In the genomic region with DNA sequence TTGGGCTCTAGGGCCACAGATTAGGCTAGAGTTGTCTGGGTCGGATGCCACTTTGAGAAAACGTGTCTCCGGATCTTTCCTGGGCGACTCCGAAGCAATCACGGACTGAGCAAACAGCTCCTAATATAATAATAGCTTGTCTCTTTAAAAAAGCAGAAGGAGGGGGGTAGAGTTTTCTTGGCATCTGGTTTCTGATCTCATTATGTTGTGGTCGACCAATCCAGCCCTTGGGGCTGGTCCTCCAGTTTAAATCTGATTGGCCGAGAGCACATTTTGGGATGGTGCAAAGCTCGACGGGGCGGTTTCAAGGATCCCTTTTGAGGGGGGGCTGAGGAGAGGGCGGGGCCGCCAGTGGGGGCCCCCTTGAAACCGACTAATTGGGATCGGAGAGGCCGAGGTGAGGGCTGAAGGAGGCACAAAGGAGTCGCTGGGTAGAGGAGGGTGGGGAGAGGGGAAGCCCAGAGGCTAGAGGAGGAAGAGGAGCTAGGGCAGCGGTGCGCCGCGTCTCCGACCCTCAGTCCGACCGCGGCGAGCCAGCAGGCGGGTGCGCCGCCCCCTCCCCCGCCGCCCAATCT, we compare ENCODE assay signal across 8 mouse cellular contexts. TPM values are rescaled to one million over a fixed set of nuclear protein-coding genes. Genes with fewer than 3 reads are reported as not detected.
A peak's percentile ranks its signal among the peaks of the same experiment; 100 is the strongest.
DNase-seq lines count a peak whose midpoint lies in the region; ATAC-seq and TF ChIP-seq lines count a peak whose summit lies in the region.

TSS of gene Fzd2 (plus strand) at position 387 of the 575 bp plus-strand sequence.

- H3K4me2 ChIP-seq in forebrain, embryonic 13.5 days, result peak within 1 kb of the TSS; percentile 84
- peak within 1 kb of the TSS; percentile 68 for H3K4me2 ChIP-seq in heart, postnatal 0 days (ENCODE audit: low read depth, low read length)
- peak within 1 kb of the TSS; percentile 44 for H3K4me2 ChIP-seq in liver, embryonic 14.5 days (ENCODE audit: low read depth)
- H3K4me2 ChIP-seq in neural tube, embryonic 13.5 days, result peak within 1 kb of the TSS; percentile 82

- peaks cover 18% of the 10 kb centered on the region for H3K36me3 ChIP-seq in C2C12 (ENCODE audit: control insufficient read depth, insufficient read depth)
- H3K36me3 ChIP-seq in forebrain, embryonic 13.5 days (ENCODE audit: poor library complexity, severe bottlenecking), result no peaks in the 10 kb centered on the region
- no peaks in the 10 kb centered on the region for H3K36me3 ChIP-seq in heart, postnatal 0 days (replicated peaks; ENCODE audit: control insufficient read depth, insufficient read depth, low read length)
- H3K36me3 ChIP-seq in liver, embryonic 14.5 days (replicated peaks; ENCODE audit: control insufficient read depth, insufficient read depth, low read depth), result no peaks in the 10 kb centered on the region
- H3K36me3 ChIP-seq in neural tube, embryonic 13.5 days, result no peaks in the 10 kb centered on the region

- peak within 1 kb of the TSS; percentile 99 for H3K9ac ChIP-seq in forebrain, embryonic 13.5 days
- peak within 1 kb of the TSS; percentile 80 for H3K9ac ChIP-seq in heart, postnatal 0 days (replicated peaks; ENCODE audit: low read depth, low read length)
- H3K9ac ChIP-seq in liver, embryonic 14.5 days (replicated peaks), result no peak within 1 kb of the TSS
- peak within 1 kb of the TSS; percentile 87 for H3K9ac ChIP-seq in neural tube, embryonic 13.5 days

- H3K4me3 ChIP-seq in C2C12 (ENCODE audit: insufficient read depth, poor library complexity, severe bottlenecking), result peak within 1 kb of the TSS; percentile 57
- H3K4me3 ChIP-seq in forebrain, embryonic 13.5 days, result peak within 1 kb of the TSS; percentile 90
- H3K4me3 ChIP-seq in heart, postnatal 0 days (ENCODE audit: low read depth, low read length), result peak within 1 kb of the TSS; percentile 78
- peak within 1 kb of the TSS; percentile 37 to 45 for H3K4me3 ChIP-seq in liver, embryonic 14.5 days (ENCODE audit: insufficient read depth in 1 of 2, low read depth in 2 of 2, low read length in 2 of 2)
- H3K4me3 ChIP-seq in neural tube, embryonic 13.5 days, result peak within 1 kb of the TSS; percentile 81

- DNase-seq in brain, adult 2 months (ENCODE audit: low read depth, low spot score), result peak; percentile 88
- peak; percentile 100 for DNase-seq in heart, postnatal 0 days (ENCODE audit: low spot score)
- DNase-seq in kidney, postnatal 36 days, result peak; percentile 75 to 92
- DNase-seq in liver, embryonic 14.5 days (ENCODE audit: low read depth in 3 of 3, low spot score in 3 of 3), result peak in 2 of 3 experiments; percentile 11 to 26
- DNase-seq in urinary bladder, postnatal 14 days (ENCODE audit: low spot score), result peak; percentile 91

- H3K27me3 ChIP-seq in C2C12 (ENCODE audit: control insufficient read depth, insufficient read depth, insufficient read length), result no peaks in the 10 kb centered on the region
- H3K27me3 ChIP-seq in forebrain, embryonic 13.5 days, result no peaks in the 10 kb centered on the region
- peaks cover 7% of the 10 kb centered on the region; the same call in 1 of the 2 replicates for H3K27me3 ChIP-seq in heart, postnatal 0 days (ENCODE audit: control insufficient read depth, insufficient read depth, low read length)
- peaks cover 72% of the 10 kb centered on the region for H3K27me3 ChIP-seq in liver, embryonic 14.5 days (ENCODE audit: control insufficient read depth, insufficient read depth, low read length)
- H3K27me3 ChIP-seq in neural tube, embryonic 13.5 days, result no peaks in the 10 kb centered on the region

- TF ChIP-seq CTCF in C2C12 (IDR thresholded peaks at IDR 0.05; ENCODE audit: control insufficient read depth, insufficient read depth, insufficient read length), result no peak
- TF ChIP-seq CTCF in heart, postnatal 0 days (IDR thresholded peaks at IDR 0.05; ENCODE audit: low read depth), result no peak
- no peak for TF ChIP-seq CTCF in liver, embryonic 14.5 days (IDR thresholded peaks at IDR 0.05; ENCODE audit: low read depth)

- peak within 1 kb of the TSS; percentile 78 for H3ac ChIP-seq in C2C12 (ENCODE audit: control insufficient read depth, insufficient read length, low read depth)

- peaks cover 30% of the 10 kb centered on the region for H3K79me2 ChIP-seq in C2C12 (ENCODE audit: control insufficient read depth, insufficient read depth)

- peak; percentile 94 for ATAC-seq in forebrain, embryonic 13.5 days
- ATAC-seq in heart, postnatal 0 days (ENCODE audit: insufficient read depth, low read depth), result peak; percentile 93
- ATAC-seq in liver, embryonic 14.5 days (ENCODE audit: insufficient read depth), result peak; percentile 45; the same call in 1 of the 2 replicates
- ATAC-seq in neural tube, embryonic 13.5 days (ENCODE audit: low read depth), result peak; percentile 94

- under 1% methylated on average over 21 of the region's 31 CpGs for WGBS in forebrain, embryonic 13.5 days
- WGBS in heart, postnatal 0 days, result under 1% methylated on average over 31 of the region's 31 CpGs
- under 1% methylated on average over 31 of the region's 31 CpGs for WGBS in liver, embryonic 14.5 days (ENCODE audit: insufficient replicate concordance)
- WGBS in neural tube, embryonic 13.5 days, result under 1% methylated on average over 29 of the region's 31 CpGs

- H3K9me3 ChIP-seq in forebrain, embryonic 13.5 days (replicated peaks), result no peaks in the 10 kb centered on the region
- no peaks in the 10 kb centered on the region for H3K9me3 ChIP-seq in heart, postnatal 0 days (replicated peaks; ENCODE audit: control insufficient read depth, low read length)
- no peaks in the 10 kb centered on the region for H3K9me3 ChIP-seq in liver, embryonic 14.5 days (ENCODE audit: control insufficient read depth, low read length)
- no peaks in the 10 kb centered on the region for H3K9me3 ChIP-seq in neural tube, embryonic 13.5 days

- H3K27ac ChIP-seq in forebrain, embryonic 13.5 days, result peak within 1 kb of the TSS; percentile 99
- peak within 1 kb of the TSS; percentile 93 for H3K27ac ChIP-seq in heart, postnatal 0 days (ENCODE audit: low read depth)
- no peak within 1 kb of the TSS for H3K27ac ChIP-seq in liver, embryonic 14.5 days
- H3K27ac ChIP-seq in neural tube, embryonic 13.5 days (replicated peaks), result peak within 1 kb of the TSS; percentile 96

- peaks cover 43% of the 10 kb centered on the region for H3K4me1 ChIP-seq in forebrain, embryonic 13.5 days
- H3K4me1 ChIP-seq in heart, postnatal 0 days (ENCODE audit: control insufficient read depth, insufficient read depth), result peaks cover 7% of the 10 kb centered on the region; the same call in 1 of the 2 replicates
- no peaks in the 10 kb centered on the region for H3K4me1 ChIP-seq in liver, embryonic 14.5 days (replicated peaks; ENCODE audit: control insufficient read depth in 2 of 2, insufficient read depth in 2 of 2, low read length in 1 of 2)
- peaks cover 50% of the 10 kb centered on the region for H3K4me1 ChIP-seq in neural tube, embryonic 13.5 days (replicated peaks)

- H3K79me3 ChIP-seq in C2C12 (ENCODE audit: low read depth), result peaks cover 17% of the 10 kb centered on the region

- no peak for TF ChIP-seq EP300 in heart, postnatal 0 days (IDR thresholded peaks at IDR 0.05; ENCODE audit: low read depth)
- TF ChIP-seq EP300 in liver, embryonic 14.5 days (IDR thresholded peaks at IDR 0.05; ENCODE audit: low read depth), result no peak

TF ChIP-seq in C2C12, 6 proteins besides CTCF, POLR2A, EP300 and RAD21:
- no peak for TF ChIP-seq MAX (IDR thresholded peaks at IDR 0.05)
- TF ChIP-seq FOSL1 (IDR thresholded peaks at IDR 0.05; ENCODE audit: insufficient read depth, low read length, poor library complexity, severe bottlenecking), result no peak
- TF ChIP-seq MYOG (IDR thresholded peaks at IDR 0.05; ENCODE audit: control insufficient read depth, extremely low read depth, insufficient read length), result no peak
- TF ChIP-seq CEBPB (IDR thresholded peaks at IDR 0.05; ENCODE audit: low read depth), result no peak
- no peak for TF ChIP-seq USF1 (IDR thresholded peaks at IDR 0.05; ENCODE audit: low read depth)
- TF ChIP-seq MYOD1 (IDR thresholded peaks at IDR 0.05; ENCODE audit: control insufficient read depth, insufficient read length, low read depth), result no peak

RNA-seq across cellular contexts. Expression of gene Fzd2, which starts in this region (rescaled TPM):
- polyA plus RNA-seq in C2C12 (2012; fragmentation: generic; extraction: Trizol), result 42.1 TPM
- 22.0 and 24.4 TPM in 2 replicates for polyA plus RNA-seq in forebrain, embryonic 13.5 days (2015; fragmentation: Nextera tagmentation; extraction: Ambion mirVana)
- 38.1 and 47.1 TPM in 2 replicates for total RNA-seq in heart, postnatal 0 days (2014; rRNA removed; ENCODE audit: low replicate concordance)
- polyA plus RNA-seq in heart, postnatal 0 days (2015; fragmentation: Nextera tagmentation; extraction: Ambion mirVana), result 6.5 and 7.0 TPM in 2 replicates
- 0.91 and 1.1 TPM in 2 replicates for polyA plus RNA-seq in liver, embryonic 14.5 days (2012; rRNA removed)
- 0.28 and 0.47 TPM in 2 replicates for polyA plus RNA-seq in liver, embryonic 14.5 days (2014; fragmentation: Nextera tagmentation; extraction: Ambion mirVana)
- polyA plus RNA-seq in neural tube, embryonic 13.5 days (2015; fragmentation: Nextera tagmentation; extraction: Ambion mirVana), result 14.8 and 21.1 TPM in 2 replicates

Comparison
In these comparisons a context has a peak if more than half of its experiments do, and no peak if none do; other contexts are left out.
1. DNase-seq: peak in every context shown above with its lines; median percentile 100 in heart, postnatal 0 days; 91 in urinary bladder, postnatal 14 days; 88 in brain, adult 2 months; 84 in kidney, postnatal 36 days; 18 in liver, embryonic 14.5 days.